Comparison of ENCODE assay signal across 10 mouse cellular contexts in the genomic region with DNA sequence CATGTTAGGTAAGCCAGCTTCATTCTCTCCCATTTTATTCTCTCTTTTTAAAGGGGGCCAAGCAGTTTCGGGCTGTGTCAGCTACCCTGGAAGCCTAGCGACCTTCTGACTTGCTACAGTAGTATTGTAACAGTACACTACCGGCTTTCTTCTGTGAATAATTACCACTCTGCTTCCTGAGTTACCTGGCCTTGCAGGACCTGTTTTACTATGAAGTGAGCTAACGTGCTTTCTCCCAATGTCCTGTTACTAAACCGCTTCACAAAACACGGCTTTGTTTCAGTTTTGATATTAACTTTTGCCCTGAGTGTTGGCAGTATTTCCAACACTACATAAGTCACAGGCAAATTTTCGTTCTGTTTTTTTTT.
DNase-seq lines count a peak whose midpoint lies in the region; ATAC-seq and TF ChIP-seq lines count a peak whose summit lies in the region.
"Had no signal": no experiment of that assay in that cellular context is flagged by ENCODE, and none has a peak within 500 bp of the region (broad histone marks: within the 10 kb centered on the region; RNA-seq: fewer than 3 reads in every experiment).

No protein-coding gene starts in this region.

- H3K4me1 ChIP-seq in liver, embryonic 15.5 days (replicated peaks), result no peaks in the 10 kb centered on the region
- H3K4me1 ChIP-seq in stomach, postnatal 0 days (replicated peaks; ENCODE audit: control insufficient read depth, insufficient read depth), result no peaks in the 10 kb centered on the region

- peak overlapping the region; percentile 32 for H3K4me3 ChIP-seq in liver, embryonic 15.5 days (replicated peaks)
- peak overlapping the region; percentile 21 for H3K4me3 ChIP-seq in stomach, postnatal 0 days (ENCODE audit: low read depth, low read length)

- no peaks in the 10 kb centered on the region for H3K36me3 ChIP-seq in liver, embryonic 15.5 days (replicated peaks)
- H3K36me3 ChIP-seq in stomach, postnatal 0 days (ENCODE audit: control insufficient read depth, insufficient read depth, low read length), result no peaks in the 10 kb centered on the region

- no peak for TF ChIP-seq CTCF in stomach, postnatal 0 days (IDR thresholded peaks at IDR 0.05; ENCODE audit: low read depth)

- no peaks in the 10 kb centered on the region for H3K27me3 ChIP-seq in liver, embryonic 15.5 days
- no peaks in the 10 kb centered on the region for H3K27me3 ChIP-seq in stomach, postnatal 0 days (ENCODE audit: control insufficient read depth, insufficient read depth, low read length)

- H3K4me2 ChIP-seq in liver, embryonic 15.5 days, result peak overlapping the region; percentile 43
- peak overlapping the region; percentile 32 for H3K4me2 ChIP-seq in stomach, postnatal 0 days (replicated peaks; ENCODE audit: low read depth)

- ATAC-seq in liver, embryonic 15.5 days (ENCODE audit: insufficient read depth), result peak; percentile 31; the same call in 1 of the 2 replicates
- peak; percentile 86 for ATAC-seq in stomach, postnatal 0 days (ENCODE audit: low FRiP score, low TSS enrichment)
- ATAC-seq in CD4-positive, CD25-positive, alpha-beta regulatory T cell, adult 4 months, result no peak

- peak; percentile 10 for TF ChIP-seq EP300 in stomach, postnatal 0 days (optimal IDR thresholded peaks at IDR 0.05)

- WGBS in liver, embryonic 15.5 days (ENCODE audit: insufficient replicate concordance), result 55% methylated on average over 7 of the region's 7 CpGs
- WGBS in stomach, postnatal 0 days, result 23% methylated on average over 7 of the region's 7 CpGs

- H3K27ac ChIP-seq in liver, embryonic 15.5 days (replicated peaks), result peak overlapping the region; percentile 14; the same call in 1 of the 2 replicates
- H3K27ac ChIP-seq in stomach, postnatal 0 days (replicated peaks), result peak overlapping the region; percentile 79

- DNase-seq in urinary bladder, adult 18-20 months (ENCODE audit: low spot score in 2 of 2), result peak; percentile 20 to 30
- DNase-seq in urinary bladder, postnatal 10 days (ENCODE audit: low spot score), result no peak
- peak; percentile 28 to 34 for DNase-seq in kidney, adult 8-10 months
- no peak for DNase-seq in stomach, postnatal 0 days (ENCODE audit: low spot score)
- DNase-seq in layer of hippocampus, postnatal 10 days (ENCODE audit: low spot score in 2 of 2), result no peak
- no peak for DNase-seq in gastrocnemius, postnatal 10 days
- DNase-seq: cerebellum, postnatal 10 days; thymus, postnatal 4 days had no signal

- no peak overlapping the region for H3K9ac ChIP-seq in liver, embryonic 15.5 days
- no peak overlapping the region for H3K9ac ChIP-seq in stomach, postnatal 0 days (ENCODE audit: low read length)

- no peaks in the 10 kb centered on the region for H3K9me3 ChIP-seq in liver, embryonic 15.5 days (replicated peaks)
- no peaks in the 10 kb centered on the region for H3K9me3 ChIP-seq in stomach, postnatal 0 days (ENCODE audit: control insufficient read depth, low read length)

Comparison
In these comparisons a context has a peak if more than half of its experiments do, and no peak if none do; other contexts are left out.
1. DNase-seq: peak in urinary bladder, adult 18-20 months (2 of 2) and kidney, adult 8-10 months (2 of 2); none in urinary bladder, postnatal 10 days (single experiment), stomach, postnatal 0 days (single experiment), layer of hippocampus, postnatal 10 days (0 of 2) and gastrocnemius, postnatal 10 days (single experiment).